In the genomic region with DNA sequence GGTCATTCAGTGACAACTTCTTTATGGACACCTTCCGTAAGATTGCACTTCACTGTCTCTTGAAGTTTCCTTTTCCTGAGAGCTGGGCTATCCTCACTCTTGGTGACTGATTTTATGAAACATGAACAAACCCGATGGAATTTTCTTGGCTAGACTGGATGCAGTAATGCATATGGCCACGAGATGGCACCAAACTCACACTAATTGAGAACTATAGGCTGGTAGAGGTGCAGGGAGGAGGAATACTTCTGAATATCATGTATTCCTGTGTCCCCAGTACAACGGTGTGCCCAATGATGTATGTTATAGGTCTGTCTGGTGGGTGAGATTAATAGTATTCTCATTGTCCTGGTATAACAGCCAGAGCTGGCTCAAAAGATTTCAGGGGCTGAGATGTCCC, we compare ENCODE assay signal across 7 mouse cellular contexts. TPM values are rescaled to one million over a fixed set of nuclear protein-coding genes. Genes with fewer than 3 reads are reported as not detected.
DNase-seq lines count a peak whose midpoint lies in the region.

No protein-coding gene starts in this region.

- H3K36me3 ChIP-seq in megakaryocyte, embryonic 14.5 days (replicated peaks; ENCODE audit: low read length), result no peaks in the 10 kb centered on the region

- H3K27me3 ChIP-seq in megakaryocyte, embryonic 14.5 days (replicated peaks), result peaks cover 4% of the 10 kb centered on the region

- no peaks in the 10 kb centered on the region for H3K9me3 ChIP-seq in megakaryocyte, embryonic 14.5 days

- H3K4me3 ChIP-seq in megakaryocyte, embryonic 14.5 days (replicated peaks), result peak overlapping the region; percentile 88

- peak; percentile 71 for DNase-seq in ZHBTc4 (ENCODE audit: low read depth, low spot score)
- DNase-seq in cerebellum, postnatal 14 days, result peak; percentile 79 to 81
- peak; percentile 81 to 87 for DNase-seq in frontal cortex, postnatal 25 days (ENCODE audit: low spot score in 2 of 2)
- DNase-seq in hindlimb bud, embryonic 11.5 days (ENCODE audit: extremely low spot score, low read depth, low spot score), result peak; percentile 64
- peak; percentile 71 for DNase-seq in left cerebral cortex, adult 11 months (ENCODE audit: low spot score)
- peak; percentile 75 for DNase-seq in right cerebral cortex, postnatal 14 days

- H3K4me1 ChIP-seq in megakaryocyte, embryonic 14.5 days, result peaks cover 12% of the 10 kb centered on the region

RNA-seq across cellular contexts. Expression of a gene that starts 16.1 kb away (rescaled TPM):
- polyA plus RNA-seq in megakaryocyte, embryonic 14.5 days (2012; ENCODE audit: insufficient read depth, low replicate concordance), result not detected in 2 replicates

RNA-seq across cellular contexts. Expression of a gene that starts 32.6 kb away (rescaled TPM):
- not detected in 2 replicates for polyA plus RNA-seq in megakaryocyte, embryonic 14.5 days (2012; ENCODE audit: insufficient read depth, low replicate concordance)

Comparison
In these comparisons a context has a peak if more than half of its experiments do, and no peak if none do; other contexts are left out.
1. Peak in every context shown above with its lines: DNase-seq and H3K4me3 ChIP-seq.